ENCODE assay signal across 18 mouse cellular contexts in the genomic region with DNA sequence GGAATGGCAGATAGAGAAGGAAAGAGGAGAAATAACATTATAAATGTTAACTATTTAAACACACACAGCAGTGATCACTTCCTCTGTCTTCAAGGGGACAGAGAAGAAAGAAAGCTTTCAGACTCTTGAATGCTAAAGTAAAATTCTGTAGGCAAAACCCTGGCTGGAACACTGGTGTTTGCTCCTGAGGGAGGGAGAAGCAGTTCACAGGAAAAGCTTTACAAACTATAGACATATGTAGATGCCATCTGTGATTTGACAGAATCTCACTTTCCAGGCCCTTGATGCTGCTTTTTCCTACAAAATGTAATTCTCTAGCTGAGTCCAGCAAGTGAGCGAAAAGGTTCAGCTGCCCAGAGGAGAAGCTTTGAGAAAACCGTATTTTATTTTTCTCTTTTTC. TPM values are rescaled to one million over a fixed set of nuclear protein-coding genes. Genes with fewer than 3 reads are reported as not detected.
"Had no signal": no experiment of that assay in that cellular context is flagged by ENCODE, and none has a peak within 500 bp of the region (broad histone marks: within the 10 kb centered on the region; RNA-seq: fewer than 3 reads in every experiment).

No protein-coding gene starts in this region.

- H3K9ac ChIP-seq: lung, embryonic 14.5 days; midbrain, embryonic 13.5 days; midbrain, embryonic 15.5 days; neural tube, embryonic 12.5 days; stomach, embryonic 15.5 days had no signal

- H3K4me3 ChIP-seq: megakaryocyte, embryonic 14.5 days; midbrain, embryonic 13.5 days; midbrain, embryonic 15.5 days; neural tube, embryonic 12.5 days; stomach, embryonic 15.5 days had no signal

- H3K36me3 ChIP-seq: midbrain, embryonic 13.5 days; neural tube, embryonic 12.5 days; stomach, embryonic 15.5 days had no signal

- ATAC-seq: midbrain, embryonic 13.5 days; midbrain, embryonic 15.5 days had no signal

- DNase-seq: lung, adult 18-20 months; lung, embryonic 14.5 days; lung, postnatal 10 days; lung, postnatal 4 days; right cerebral cortex, postnatal 14 days; thymus, adult 2 months; thymus, postnatal 25 days; thymus, postnatal 4 days had no signal

- H3K27ac ChIP-seq: midbrain, embryonic 13.5 days; midbrain, embryonic 15.5 days; neural tube, embryonic 12.5 days; stomach, embryonic 15.5 days; stomach, postnatal 0 days had no signal

- H3K27me3 ChIP-seq: megakaryocyte, embryonic 14.5 days; midbrain, embryonic 13.5 days; midbrain, embryonic 15.5 days; neural tube, embryonic 12.5 days; stomach, embryonic 15.5 days had no signal

- H3K9me3 ChIP-seq: megakaryocyte, embryonic 14.5 days; midbrain, embryonic 13.5 days; midbrain, embryonic 15.5 days; neural tube, embryonic 12.5 days; stomach, embryonic 15.5 days had no signal

- H3K4me2 ChIP-seq: lung, embryonic 14.5 days; midbrain, embryonic 11.5 days; midbrain, embryonic 13.5 days; midbrain, embryonic 15.5 days; neural tube, embryonic 12.5 days; stomach, embryonic 15.5 days had no signal

- H3K4me1 ChIP-seq: megakaryocyte, embryonic 14.5 days; midbrain, embryonic 13.5 days; midbrain, embryonic 15.5 days; neural tube, embryonic 12.5 days; stomach, embryonic 15.5 days had no signal

RNA-seq across cellular contexts. Expression of a gene that starts 25.0 kb away (rescaled TPM):
- total RNA-seq: monocyte, adult 5-6 weeks; neutrophil, adult 5-6 weeks had no signal
- polyA plus RNA-seq: liver, embryonic 16.5 days had no signal
